Mouse (Mus musculus) embryo, embryonic 10.5 days (tissue): Measurements from ENCODE around the gene Nfic.

Source experiments
- DNase-seq: peaks from one replicate; pipeline ENCODE4 v3.0.0-alpha.2; 2015; ENCODE audit warnings: low spot score

Nfic gene

GRCm38 (mm10) chr10:81417227-81418215, 37.9 kb downstream of the Nfic start:
- no peak for DNase-seq

GRCm38 (mm10) chr10:81416581-81417226, 38.7 kb downstream of the Nfic start:
- peak; percentile 88 for DNase-seq

GRCm38 (mm10) chr10:81415549-81416310, 39.7 kb downstream of the Nfic start:
- DNase-seq = no peak

GRCm38 (mm10) chr10:81415146-81415545, 40.3 kb downstream of the Nfic start:
- DNase-seq = no peak

GRCm38 (mm10) chr10:81414682-81415081, 40.8 kb downstream of the Nfic start:
- peak; percentile 62 for DNase-seq

- DNase-seq = peak; percentile 74
These were observed 41.8 kb downstream of the Nfic start for GRCm38 (mm10) chr10:81413310-81414261.

- peak; percentile 9 for DNase-seq
These were observed 42.7 kb downstream of the Nfic start for GRCm38 (mm10) chr10:81412586-81413309.

- no peak for DNase-seq
These were observed 43.7 kb downstream of the Nfic start for GRCm38 (mm10) chr10:81411471-81412400.

GRCm38 (mm10) chr10:81410981-81411380, 44.5 kb downstream of the Nfic start:
- no peak for DNase-seq

- DNase-seq = no peak
These were observed 45.1 kb downstream of the Nfic start for GRCm38 (mm10) chr10:81410350-81410749.

- DNase-seq = no peak
These were observed 46.1 kb downstream of the Nfic start for GRCm38 (mm10) chr10:81409330-81409729.

- DNase-seq = peak; percentile 83
These were observed 46.6 kb downstream of the Nfic start for GRCm38 (mm10) chr10:81408871-81409291.

GRCm38 (mm10) chr10:81408424-81408729, 47.1 kb downstream of the Nfic start:
- no peak for DNase-seq

- DNase-seq = peak; percentile 72
These were observed 47.7 kb downstream of the Nfic start for GRCm38 (mm10) chr10:81407539-81408423.

- no peak for DNase-seq
These were observed 48.7 kb downstream of the Nfic start for GRCm38 (mm10) chr10:81406504-81407440.

GRCm38 (mm10) chr10:81405588-81406201, 49.7 kb downstream of the Nfic start:
- no peak for DNase-seq

- no peak for DNase-seq
These were observed 50.7 kb downstream of the Nfic start for GRCm38 (mm10) chr10:81404720-81405119.
